Mouse (Mus musculus) liver (tissue): ENCODE results near the gene Gm3854.

Source experiments
- DNase-seq: peaks from one replicate; pipeline ENCODE4 v3.0.0-alpha.2; 2020; ENCODE audit warnings: mixed read lengths

Gm3854 gene

DNA sequence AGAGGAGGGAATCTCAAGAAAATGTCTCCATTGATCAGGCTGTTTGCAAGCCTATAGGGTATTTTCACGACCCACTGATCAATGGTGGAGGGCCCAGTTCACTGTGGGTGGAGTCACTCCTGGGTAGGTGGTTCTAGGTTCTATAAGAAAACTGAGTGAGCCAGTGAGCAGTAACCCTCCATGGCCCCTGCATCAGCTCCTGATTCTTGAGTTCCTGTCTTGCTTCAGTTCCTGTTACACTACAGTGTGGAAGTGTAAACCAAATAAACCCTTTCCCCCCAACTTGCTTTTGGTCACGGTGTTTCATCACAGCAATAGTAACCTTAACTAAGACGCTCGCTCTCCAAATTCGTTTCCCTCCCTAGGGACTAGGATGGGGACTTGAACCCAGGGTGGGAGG lies 45.4 kb downstream of the Gm3854 start:
- DNase-seq: no peak

DNA sequence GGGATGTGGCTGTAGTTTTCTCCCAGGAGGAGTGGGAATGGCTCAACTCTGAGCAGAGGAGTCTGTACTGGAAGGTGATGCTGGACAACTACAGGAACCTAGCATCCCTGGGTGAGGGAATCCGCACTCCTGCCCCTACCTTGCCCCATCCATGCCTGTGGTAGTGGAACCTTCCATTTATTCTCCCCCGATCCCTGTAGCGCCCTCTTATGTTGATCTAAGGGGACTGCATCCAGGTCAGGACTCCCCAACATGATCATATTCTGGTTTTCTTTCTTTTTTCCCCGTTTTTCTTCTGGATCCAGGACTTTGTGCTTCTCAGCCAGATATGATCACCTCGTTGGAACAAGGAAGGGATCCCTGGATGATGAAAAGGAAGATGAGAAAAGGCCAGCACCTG lies 45.9 kb downstream of the Gm3854 start:
- no peak for DNase-seq

DNA sequence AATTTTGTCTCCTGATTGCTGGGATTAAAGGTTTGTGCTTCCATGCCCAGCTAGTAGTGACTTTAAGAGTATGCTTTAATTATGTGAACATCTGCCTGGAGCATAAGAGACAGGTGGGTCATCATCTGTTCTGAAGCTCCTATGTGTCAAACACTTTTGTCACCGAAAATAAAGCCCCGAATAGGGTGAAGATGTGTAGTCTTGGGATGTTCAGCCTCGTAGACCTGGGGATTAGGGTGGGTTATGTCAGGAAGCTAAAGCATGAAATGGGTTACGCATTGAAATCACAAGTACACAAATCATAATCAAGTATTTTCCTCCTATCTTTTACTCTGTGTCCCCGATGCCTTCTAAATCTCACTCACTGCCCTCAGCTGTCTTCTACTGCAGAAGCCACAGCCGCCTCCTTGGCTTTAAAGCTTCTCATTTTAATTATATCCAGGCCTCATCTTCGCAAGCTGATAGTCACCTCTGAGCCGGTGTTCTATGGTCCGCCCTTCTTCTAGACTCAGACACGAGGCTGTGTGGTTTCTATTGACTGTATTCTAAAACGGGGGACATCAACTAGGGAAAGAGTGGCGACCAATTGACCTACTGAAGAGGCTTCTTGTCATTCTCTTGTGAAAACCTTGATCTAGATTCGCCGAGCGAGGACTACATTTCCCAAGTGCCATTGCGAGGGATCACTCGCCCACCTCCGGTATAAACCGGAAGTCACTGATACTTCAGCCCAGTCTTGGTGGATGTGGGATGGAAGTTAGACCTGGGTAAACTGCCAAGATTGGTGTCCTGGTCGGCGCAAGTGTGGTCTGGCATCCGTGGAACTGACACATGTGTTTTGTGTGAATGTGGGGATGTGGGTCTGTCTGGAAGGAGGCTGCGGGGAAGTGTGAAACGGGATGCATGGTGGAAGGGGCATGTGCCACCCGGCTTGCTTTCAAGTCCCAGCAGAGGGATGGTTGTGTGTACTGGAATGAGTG lies 54.7 kb downstream of the Gm3854 start, which contains the start of gene Smim17:
Gene Smim17 (plus strand): TSS at position 720 of the 980 bp plus-strand sequence.
- peak; percentile 40 for DNase-seq
